Comparison of ENCODE assay signal across 25 mouse cellular contexts in genomic region chr16:77359190-77359589, GRCm38 (mm10).
"Had no signal": no experiment of that assay in that cellular context is flagged by ENCODE, and none has a peak within 500 bp of the region (broad histone marks: within the 10 kb centered on the region; RNA-seq: fewer than 3 reads in every experiment).

No protein-coding gene starts in this region.

- H3K9me3 ChIP-seq: heart, embryonic 13.5 days; heart, embryonic 15.5 days; hindbrain, embryonic 13.5 days; hindbrain, embryonic 15.5 days; kidney, embryonic 15.5 days; limb, embryonic 13.5 days; limb, embryonic 15.5 days had no signal

- H3K9ac ChIP-seq: heart, embryonic 13.5 days; heart, embryonic 15.5 days; hindbrain, embryonic 13.5 days; hindbrain, embryonic 15.5 days; kidney, embryonic 15.5 days; limb, embryonic 13.5 days; limb, embryonic 15.5 days; liver, embryonic 14.5 days had no signal

- DNase-seq: gastrocnemius, postnatal 14 days; gastrocnemius, postnatal 36 days; heart, adult 18-20 months; heart, postnatal 14 days; heart, postnatal 36 days; kidney, adult 11 months; kidney, adult 2 months; kidney, adult 9 months; kidney, postnatal 14 days; kidney, postnatal 36 days; layer of hippocampus, adult 9-11 months; layer of hippocampus, postnatal 36 days; left cerebral cortex, postnatal 4 days had no signal

- H3K4me3 ChIP-seq: heart, embryonic 13.5 days; heart, embryonic 15.5 days; hindbrain, embryonic 13.5 days; hindbrain, embryonic 15.5 days; kidney, embryonic 15.5 days; limb, embryonic 13.5 days; limb, embryonic 15.5 days had no signal

- H3K27me3 ChIP-seq: heart, embryonic 13.5 days; heart, embryonic 15.5 days; hindbrain, embryonic 13.5 days; hindbrain, embryonic 15.5 days; kidney, embryonic 15.5 days; limb, embryonic 13.5 days; limb, embryonic 15.5 days had no signal

- ATAC-seq: hindbrain, postnatal 0 days; intestine, embryonic 16.5 days had no signal

- H3K4me1 ChIP-seq: kidney, embryonic 15.5 days; limb, embryonic 15.5 days had no signal

- H3K27ac ChIP-seq: heart, embryonic 13.5 days; heart, embryonic 15.5 days; hindbrain, embryonic 13.5 days; hindbrain, embryonic 15.5 days; hindbrain, postnatal 0 days; kidney, embryonic 15.5 days; kidney, postnatal 0 days; limb, embryonic 13.5 days; limb, embryonic 15.5 days; liver, embryonic 14.5 days had no signal

- H3K4me2 ChIP-seq: heart, embryonic 11.5 days; heart, embryonic 13.5 days; heart, embryonic 15.5 days; hindbrain, embryonic 13.5 days; hindbrain, embryonic 15.5 days; kidney, embryonic 15.5 days; limb, embryonic 13.5 days; limb, embryonic 15.5 days had no signal

- H3K36me3 ChIP-seq: heart, embryonic 15.5 days; hindbrain, embryonic 13.5 days; hindbrain, embryonic 15.5 days; limb, embryonic 15.5 days had no signal
